Mouse (Mus musculus): ENCODE data around the gene 2210016L21Rik.

2210016L21Rik gene

DNA sequence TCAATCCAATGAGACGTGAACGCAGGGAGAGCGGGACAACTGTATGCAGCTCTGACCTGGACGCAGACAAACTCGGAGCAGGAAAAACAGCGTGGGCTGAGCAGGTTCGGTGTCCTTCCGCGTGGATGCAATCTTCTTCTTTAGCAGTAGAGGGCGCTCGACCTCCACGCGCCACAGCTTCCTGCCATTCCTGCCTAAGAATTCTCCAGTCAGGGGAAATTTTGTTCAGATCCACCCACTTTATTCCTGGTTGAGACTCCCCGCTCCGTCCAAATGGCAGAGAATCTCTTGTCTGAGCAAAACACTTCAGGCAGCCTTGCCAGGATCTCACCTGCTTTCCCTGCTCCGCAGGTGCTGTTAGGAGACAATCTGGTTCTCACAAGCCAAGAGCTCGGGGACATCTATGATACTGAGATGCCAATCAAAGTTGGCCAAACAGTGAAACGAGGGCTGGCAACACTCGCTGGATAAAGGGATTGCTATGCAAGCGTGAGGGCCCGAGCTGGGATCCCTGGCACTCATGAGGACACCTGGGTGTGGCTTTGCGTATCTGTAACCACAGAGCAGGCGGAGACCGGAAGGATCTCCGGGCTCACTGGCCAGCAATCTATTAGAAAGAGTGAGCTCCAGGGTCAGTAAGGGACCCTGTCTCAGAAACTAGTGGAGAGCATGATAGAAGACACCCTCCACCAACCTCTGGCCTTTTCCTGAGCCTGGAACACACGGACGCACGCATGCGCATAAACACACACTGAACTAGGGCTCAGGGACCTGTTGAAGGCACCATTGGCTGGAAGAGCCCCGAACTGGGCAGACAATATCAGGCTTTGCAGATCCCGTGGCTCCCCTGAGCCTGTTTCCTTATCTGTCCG lies 37.5 kb downstream of the 2210016L21Rik start:
- peak; percentile 64 to 75 for DNase-seq

DNA sequence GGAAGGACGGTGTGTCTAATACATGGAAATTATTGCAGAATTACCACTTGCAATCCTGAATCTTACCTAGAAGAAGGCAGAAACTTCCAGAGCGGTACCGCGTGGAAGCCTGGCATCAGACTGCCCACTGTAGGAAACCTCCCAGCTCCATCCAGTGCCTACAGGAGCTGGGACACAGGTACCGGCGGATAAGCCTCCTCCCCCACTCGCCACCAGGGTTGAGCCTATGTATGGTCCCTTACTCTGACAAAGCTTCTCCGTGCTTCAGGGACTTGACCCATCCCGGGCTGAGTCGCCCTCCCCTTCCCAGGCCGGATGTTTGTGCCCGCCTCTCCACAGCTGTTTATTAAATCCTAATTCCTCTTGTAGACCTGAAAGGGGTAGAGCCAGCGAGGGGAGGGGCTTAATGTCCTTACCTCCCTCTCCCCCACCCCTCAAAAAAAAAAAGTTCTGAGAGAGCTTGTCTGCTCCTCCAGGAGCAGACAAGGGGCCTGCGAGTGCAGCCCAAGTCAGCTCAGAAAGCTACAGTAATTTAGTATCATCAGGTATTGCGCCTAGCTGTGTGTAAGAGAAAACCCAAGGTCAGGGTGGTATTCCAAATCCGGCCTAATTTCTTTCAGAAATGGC lies 38.3 kb downstream of the 2210016L21Rik start:
- no peak for DNase-seq

DNA sequence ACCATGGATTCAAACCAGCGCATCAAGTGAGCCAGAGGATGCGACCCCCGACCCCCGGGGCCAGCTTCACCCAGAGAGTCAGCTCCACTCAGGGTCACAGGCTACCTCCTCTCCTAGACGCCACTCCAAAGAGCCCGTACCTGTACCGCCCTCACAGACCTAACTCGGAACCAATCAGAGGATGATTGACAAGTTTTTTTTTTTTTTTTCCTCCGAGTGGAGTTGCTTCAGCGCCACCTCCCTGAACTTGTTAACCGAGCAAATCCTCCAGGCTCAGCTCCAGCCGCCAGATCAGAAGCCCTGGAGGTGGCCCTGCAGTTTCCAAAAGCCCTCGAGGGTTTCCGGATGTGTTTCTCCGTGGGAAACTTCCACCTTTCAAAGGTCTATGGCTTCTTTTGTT lies 40.0 kb downstream of the 2210016L21Rik start:
- DNase-seq, result no peak

DNA sequence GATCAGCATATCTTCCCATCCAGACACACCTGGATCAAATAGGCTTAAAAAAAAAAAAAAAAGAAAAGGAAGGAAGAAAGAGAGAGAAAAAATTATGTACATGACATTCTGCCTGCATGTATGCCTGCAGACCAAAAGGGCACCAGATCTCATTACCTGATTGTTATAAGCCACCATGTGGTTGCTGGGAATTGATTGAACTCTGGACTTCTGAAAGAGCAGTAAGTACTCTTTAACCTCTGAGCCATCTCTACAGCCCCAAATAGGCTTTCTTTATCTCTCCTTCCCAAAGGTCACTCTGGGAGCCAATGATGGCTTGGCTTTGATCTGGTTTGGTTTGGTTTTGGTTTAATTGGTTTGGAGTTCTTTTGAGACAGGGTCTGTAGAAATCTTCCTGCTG lies 43.1 kb downstream of the 2210016L21Rik start:
- DNase-seq, result no peak

DNA sequence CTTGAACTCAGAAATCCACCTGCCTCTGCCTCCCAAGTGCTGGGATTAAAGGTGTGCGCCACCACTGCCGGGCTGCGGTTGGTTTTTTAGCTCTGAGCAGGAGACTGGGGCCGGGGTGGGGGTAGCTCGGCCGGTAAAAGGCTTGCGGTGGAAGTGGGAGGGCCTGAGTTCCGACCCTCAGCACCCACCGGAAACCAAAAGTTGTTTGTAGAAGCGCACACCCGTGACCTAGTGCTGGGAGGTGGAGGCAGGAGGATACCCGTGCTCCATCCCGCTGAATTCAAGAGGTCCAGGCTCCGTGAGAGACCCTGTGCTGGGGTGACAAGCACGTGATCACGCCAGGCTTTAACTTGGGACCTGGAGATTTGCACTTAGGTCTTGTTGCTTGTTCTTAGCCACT lies 54.5 kb downstream of the 2210016L21Rik start:
- peak in 1 of 2 experiments; percentile 12 for DNase-seq

DNA sequence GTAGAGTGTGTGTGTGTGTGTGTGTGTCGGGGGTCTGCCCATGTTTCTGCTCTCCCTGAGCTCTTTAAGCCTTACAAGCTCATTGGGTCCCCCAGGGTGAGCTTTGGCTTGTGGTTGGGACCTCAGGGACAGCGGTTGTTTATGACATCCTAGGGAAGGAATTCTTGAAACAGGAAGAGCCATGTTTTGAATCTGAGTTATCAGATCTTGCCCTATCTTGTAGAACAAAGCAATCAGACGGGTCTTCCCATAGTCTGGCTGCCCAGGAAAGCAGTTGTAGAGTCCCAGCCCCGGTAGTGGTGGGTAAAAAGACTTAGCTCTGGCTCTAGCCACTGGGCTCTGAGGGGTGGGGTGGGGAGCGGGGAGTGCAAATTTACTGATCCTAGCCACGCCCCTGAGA lies 55.4 kb downstream of the 2210016L21Rik start:
- DNase-seq, result peak in 1 of 2 experiments; percentile 3
